Mouse (Mus musculus) liver (tissue): ENCODE results near the gene Syne3.

Source experiments
- DNase-seq: peaks from one replicate; pipeline ENCODE4 v3.0.0-alpha.2; 2020; ENCODE audit warnings: mixed read lengths

Syne3 gene

DNA sequence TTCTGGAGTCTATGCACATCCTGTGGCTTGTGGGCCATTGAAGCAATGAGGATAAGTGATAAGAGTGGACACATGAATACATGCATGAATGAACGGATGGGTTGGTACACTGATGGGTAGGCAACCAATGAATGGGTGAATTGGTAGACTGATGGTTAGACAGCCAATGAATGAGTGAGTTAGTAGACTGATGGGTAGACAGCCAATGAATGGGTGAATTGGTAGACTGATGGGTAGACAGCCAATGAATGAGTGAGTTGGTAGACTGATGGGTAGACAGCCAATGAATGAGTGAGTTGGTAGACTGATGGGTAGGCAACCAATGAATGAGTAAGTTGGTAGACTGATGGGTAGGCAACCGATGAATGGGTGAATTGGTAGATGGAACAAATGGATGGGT is 91.7 kb downstream of the Syne3 start:
- DNase-seq = no peak

DNA sequence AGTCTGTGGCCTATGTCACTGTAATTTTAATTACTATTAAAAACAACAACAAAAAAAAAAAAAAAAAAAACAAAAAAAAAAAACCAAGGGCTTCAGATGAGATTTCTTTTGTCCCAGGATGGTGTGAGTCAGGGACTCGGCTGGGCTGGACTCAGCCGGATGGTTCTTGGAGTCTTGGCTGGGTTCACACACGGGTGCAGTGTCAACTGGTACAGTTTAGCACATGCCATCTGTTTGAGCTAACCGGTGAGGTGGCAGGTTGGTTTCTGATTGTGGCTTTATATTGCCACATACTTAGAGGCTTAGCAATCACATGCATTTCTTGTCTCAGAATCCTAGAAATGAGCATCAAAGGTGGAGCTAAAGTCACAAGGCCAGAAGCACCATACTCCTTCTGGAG is 92.3 kb downstream of the Syne3 start:
- no peak for DNase-seq

- DNase-seq = no peak
Observed at GRCm38 (mm10) chr12:104916776-104917175, 92.8 kb downstream of the Syne3 start.

- no peak for DNase-seq
Observed at GRCm38 (mm10) chr12:104915681-104916080, 93.9 kb downstream of the Syne3 start.

GRCm38 (mm10) chr12:104912990-104913389 is 96.6 kb downstream of the Syne3 start:
- no peak for DNase-seq

DNA sequence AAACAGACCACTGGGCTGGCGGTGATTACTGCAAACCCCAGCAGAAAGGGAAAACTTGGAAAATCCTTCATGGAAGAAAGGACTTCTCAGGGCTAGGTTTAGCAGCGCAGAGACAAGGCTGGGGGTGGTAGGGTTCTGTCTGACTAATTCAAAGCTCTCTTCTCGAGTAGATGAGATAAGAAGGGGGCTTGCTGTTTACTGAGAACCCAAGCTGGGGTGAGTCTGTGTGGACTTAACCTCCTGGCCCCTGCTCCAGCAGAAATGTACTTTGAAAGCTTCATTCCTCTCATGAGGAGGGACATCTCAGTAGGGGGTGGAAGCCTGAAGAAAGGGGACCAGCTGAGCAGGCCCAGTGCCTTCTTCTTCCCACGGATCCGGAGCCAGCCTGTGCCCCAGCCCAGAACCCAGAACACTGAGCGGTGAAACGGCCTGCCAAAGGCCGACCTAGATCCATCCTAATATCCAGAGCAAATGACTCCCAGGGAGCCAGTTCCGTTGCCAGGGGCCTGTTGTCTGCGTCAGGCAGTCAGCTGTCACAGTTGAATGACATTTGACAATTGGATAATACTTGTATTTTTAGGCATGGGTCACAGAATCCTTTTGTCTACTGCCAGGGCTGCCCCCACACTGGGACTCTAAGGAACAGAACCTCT is 97.2 kb downstream of the Syne3 start:
- no peak for DNase-seq

DNA sequence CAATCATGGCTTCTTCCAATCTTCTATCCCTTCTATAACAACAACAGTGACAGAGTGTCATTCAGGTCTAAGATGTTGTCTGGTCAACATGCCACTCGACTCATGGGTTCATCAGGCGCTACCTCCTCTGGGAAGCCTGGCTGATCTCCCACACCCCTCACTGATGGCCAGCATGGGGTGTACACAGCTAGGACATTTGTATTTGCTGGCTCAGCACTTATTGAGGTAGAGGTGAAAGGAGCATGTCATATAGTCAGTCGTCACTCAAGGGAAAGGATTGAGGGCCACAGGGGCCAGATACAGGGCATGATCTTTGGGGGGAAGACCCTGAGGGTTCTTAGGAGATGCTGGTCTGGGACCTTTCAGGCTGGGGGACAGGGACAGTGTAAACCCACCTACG is 99.9 kb downstream of the Syne3 start:
- no peak for DNase-seq

GRCm38 (mm10) chr12:104908986-104909385 is 100.6 kb downstream of the Syne3 start:
- no peak for DNase-seq

GRCm38 (mm10) chr12:104908024-104908781 is 101.4 kb downstream of the Syne3 start:
- no peak for DNase-seq

DNA sequence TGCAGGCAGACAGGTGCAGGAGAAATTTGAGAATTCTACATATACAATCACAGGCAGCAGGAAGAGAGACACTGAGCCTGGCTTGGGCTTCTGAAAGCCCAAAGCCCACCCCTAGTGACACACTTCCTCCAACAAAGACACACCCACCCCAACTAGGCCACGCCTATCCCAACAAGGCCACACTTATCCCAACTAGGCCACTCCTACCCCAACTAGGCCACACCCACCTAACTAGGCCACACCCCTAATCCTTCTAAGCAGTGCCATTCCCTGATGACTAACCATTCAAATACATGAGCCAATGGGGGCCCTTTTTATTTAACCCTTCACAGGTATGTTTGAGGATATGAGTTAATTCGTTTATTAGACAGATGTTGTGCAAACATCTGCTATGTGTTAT is 102.5 kb downstream of the Syne3 start:
- DNase-seq = peak; percentile 24

GRCm38 (mm10) chr12:104904138-104904537 is 105.5 kb downstream of the Syne3 start:
- DNase-seq = no peak

- no peak for DNase-seq
Observed at GRCm38 (mm10) chr12:104902392-104903053, 107.1 kb downstream of the Syne3 start.

DNA sequence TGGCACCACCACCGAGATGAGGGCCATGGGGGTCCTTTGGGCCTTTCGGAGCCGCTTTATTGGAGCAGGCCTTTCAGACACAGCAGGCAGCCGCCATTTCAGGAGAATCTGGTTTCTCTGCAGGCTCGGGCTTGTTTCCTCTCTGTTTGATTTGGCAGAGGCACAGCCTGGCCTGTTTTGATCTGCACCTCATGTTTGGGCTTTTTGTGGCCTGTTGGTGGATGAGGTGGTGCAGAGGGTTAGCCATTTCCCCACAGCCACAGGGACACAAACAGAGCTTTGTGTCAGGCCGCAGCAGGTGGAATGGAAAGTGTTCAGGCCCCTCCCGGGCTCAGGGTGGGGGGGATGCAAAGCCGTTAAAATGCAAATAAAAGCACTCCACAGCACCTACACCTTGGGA is 108.3 kb downstream of the Syne3 start:
- no peak for DNase-seq

DNA sequence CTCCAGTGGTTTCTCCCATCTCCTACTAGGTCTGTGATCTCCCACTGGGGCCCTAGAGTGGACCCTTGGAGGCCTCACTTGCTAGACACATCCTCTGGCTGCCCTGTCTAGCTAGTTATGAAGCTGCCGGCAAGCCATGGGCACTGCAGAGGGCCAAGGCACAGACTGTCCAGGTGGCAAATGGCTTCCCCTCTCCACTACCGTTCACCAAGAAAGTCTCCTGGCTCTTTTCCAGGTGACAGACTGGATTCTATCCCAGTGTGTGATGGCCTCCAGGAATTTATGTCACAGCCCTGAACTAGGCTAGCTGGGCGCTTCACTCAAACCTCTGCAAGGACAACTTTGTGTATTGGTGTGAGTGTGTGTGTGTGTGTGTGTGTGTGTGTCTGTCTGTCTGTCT is 109.8 kb downstream of the Syne3 start:
- DNase-seq = no peak

GRCm38 (mm10) chr12:104899161-104899560 is 110.4 kb downstream of the Syne3 start:
- no peak for DNase-seq

GRCm38 (mm10) chr12:104898718-104899117 is 110.9 kb downstream of the Syne3 start:
- DNase-seq = no peak

DNA sequence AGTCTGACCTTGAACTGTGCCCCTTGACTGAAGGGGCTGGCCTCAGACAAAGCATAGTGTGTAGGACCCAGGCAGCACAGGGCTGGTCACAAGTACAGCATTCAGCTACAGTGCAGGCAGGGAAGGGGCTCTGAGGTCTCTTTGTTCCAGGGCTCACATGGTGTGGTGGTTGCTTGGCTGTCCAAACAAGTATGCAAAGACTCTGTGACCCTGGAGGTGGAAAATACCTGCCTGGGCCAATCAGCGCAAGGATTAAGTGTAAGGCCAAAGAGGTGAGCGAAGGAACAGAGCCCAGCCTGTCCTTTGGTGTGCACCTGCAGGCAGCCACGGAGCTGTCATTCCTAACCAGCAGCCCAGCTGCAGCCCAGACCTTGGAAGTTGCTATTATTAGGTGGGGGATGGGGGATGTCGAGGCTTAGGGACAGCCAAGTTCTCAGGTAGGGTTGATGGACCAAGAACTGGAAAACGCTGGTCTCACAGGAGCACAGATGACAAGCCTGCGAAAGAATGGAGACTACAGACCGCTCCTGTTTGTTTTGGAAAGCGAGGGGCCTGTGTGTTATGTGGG is 112.5 kb downstream of the Syne3 start:
- no peak for DNase-seq

- DNase-seq = no peak
Observed at GRCm38 (mm10) chr12:104896640-104897039, 113.0 kb downstream of the Syne3 start.

DNA sequence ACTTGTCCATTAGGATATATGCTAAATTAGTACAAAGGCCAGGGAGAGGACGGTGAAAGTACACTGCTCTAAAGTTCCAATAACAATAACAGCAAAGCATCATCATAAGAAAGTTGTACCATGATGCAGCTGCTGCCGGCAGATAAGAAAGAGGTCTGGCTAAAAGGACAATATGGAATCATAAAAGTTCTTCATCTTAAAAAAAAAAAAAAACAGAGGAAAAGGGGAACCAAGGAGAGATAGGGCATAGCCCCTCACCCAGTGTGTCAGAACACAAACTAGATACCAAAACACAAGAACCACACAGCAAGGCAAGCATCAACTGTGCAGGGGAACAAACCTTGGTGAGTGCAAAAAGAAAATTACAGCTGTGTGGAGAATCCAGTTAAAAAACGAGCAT is 117.4 kb downstream of the Syne3 start:
- DNase-seq = no peak

GRCm38 (mm10) chr12:104890066-104890465 is 119.5 kb downstream of the Syne3 start:
- DNase-seq = no peak

DNA sequence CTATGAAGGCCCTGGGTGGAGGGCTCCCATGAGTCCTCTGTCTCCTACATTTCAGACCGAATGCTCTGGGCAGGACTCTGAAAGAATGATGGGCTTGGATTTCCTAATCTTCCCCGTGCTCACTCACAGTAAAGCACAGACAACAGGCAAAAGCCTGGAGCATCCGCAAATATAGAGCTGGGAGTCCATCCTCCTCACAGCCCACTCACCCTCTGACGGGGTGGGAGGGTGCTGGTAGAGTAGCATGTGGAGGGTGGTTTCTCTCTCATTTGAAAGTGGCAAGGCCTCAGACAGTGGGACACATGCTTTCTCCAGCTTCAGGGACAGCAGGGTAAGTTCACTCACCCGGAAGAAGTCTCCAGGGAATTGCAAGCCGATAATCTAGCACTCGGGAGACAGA is 123.5 kb downstream of the Syne3 start:
- no peak for DNase-seq

GRCm38 (mm10) chr12:104882533-104882932 is 127.1 kb downstream of the Syne3 start:
- DNase-seq = no peak

- no peak for DNase-seq
Observed at GRCm38 (mm10) chr12:104882061-104882460, 127.5 kb downstream of the Syne3 start.
